Mouse (Mus musculus): ENCODE measurements at regions not wholly inside any gene's neighbourhood (a gene's known extent, or its start where the extent isn't known, plus 50 kb on each side); places are given as distances from the start of the nearest gene placed in this dataset.

DNA sequence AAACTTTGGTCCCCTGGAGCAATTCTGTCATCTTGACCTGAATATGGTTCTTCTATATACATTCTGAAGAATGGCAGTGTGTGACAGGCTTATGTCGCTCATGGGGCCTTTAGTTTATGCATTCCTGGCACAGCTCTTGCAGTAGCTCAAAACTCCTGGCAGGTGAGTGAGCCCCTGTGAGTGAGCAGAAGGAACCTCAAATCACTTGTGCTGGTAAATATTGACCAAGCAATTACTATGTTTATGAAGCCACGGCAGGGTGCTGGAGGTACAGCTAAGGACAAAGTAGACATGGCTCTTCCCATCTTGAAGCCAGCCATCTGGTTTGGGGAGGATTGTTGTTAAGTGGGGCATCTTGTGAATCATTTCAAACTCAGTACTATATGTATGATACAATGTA lies 79.1 kb upstream of the Klf9 start:
- DNase-seq (ENCODE audit: low spot score) (no peak), ATAC-seq (ENCODE audit: low FRiP score) (no peak)
- no peaks in the 10 kb centered on the region for H3K9me3 ChIP-seq (ENCODE audit: control insufficient read depth, low read length)
- H3K27me3 ChIP-seq (ENCODE audit: control insufficient read depth, insufficient read depth, low read length), result no peaks in the 10 kb centered on the region
- no peak overlapping the region for H3K9ac ChIP-seq
- 92% methylated on average over 2 of the region's 2 CpGs for WGBS
- H3K4me2 ChIP-seq (replicated peaks), result no peak overlapping the region
- no peaks in the 10 kb centered on the region for H3K36me3 ChIP-seq (replicated peaks; ENCODE audit: control insufficient read depth, insufficient read depth)
- H3K4me3 ChIP-seq (replicated peaks; ENCODE audit: low read length), result no peak overlapping the region
- no peak overlapping the region for H3K27ac ChIP-seq
- peaks cover 9% of the 10 kb centered on the region; the same call in 1 of the 2 replicates for H3K4me1 ChIP-seq (replicated peaks; ENCODE audit: control insufficient read depth, insufficient read depth, low read length)

- Histone ChIP-seq H3K9me3 (ENCODE audit: control insufficient read depth, low read length) (no peaks in the 10 kb centered on the region), H3K36me3 (replicated peaks; ENCODE audit: control insufficient read depth, insufficient read depth) (no peaks in the 10 kb centered on the region), H3K9ac (no peak overlapping the region), H3K27me3 (ENCODE audit: control insufficient read depth, insufficient read depth, low read length) (no peaks in the 10 kb centered on the region), H3K4me1 (replicated peaks; ENCODE audit: control insufficient read depth, insufficient read depth, low read length) (peaks cover 2% of the 10 kb centered on the region; the same call in 1 of the 2 replicates), H3K4me2 (replicated peaks) (no peak overlapping the region), H3K27ac (no peak overlapping the region), H3K4me3 (replicated peaks; ENCODE audit: low read length) (no peak overlapping the region)
- no peak for ATAC-seq (ENCODE audit: low FRiP score)
- DNase-seq (ENCODE audit: low spot score), result no peak
- 89% methylated on average over 5 of the region's 5 CpGs for WGBS
These were observed 78.2 kb upstream of the Klf9 start for GRCm38 (mm10) chr19:23062851-23063250.

DNA sequence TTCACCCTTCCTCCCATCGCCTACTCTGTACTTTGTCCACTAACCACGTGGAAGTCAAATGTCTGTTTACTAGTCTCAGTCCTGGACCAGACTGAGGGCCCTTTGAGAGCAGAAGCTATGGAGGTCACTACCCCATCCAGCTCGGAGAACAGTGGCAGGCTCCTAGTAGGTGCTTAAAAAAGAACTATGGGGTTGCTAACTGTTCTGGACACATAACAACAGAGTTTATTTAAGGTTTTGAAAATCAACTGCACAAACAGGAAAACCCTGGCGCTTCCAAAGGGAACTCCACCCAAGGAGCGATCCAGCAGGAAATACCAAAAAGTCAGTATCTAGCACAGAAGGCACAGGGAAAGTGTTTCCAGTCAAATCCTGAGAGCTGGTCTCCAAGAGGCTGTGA lies 75.5 kb upstream of the Klf9 start:
- ATAC-seq (ENCODE audit: low FRiP score) (no peak), DNase-seq (ENCODE audit: low spot score) (no peak)
- WGBS, result 74% methylated on average over 5 of the region's 5 CpGs
- Histone ChIP-seq H3K4me1 (replicated peaks; ENCODE audit: control insufficient read depth, insufficient read depth, low read length) (no peaks in the 10 kb centered on the region), H3K9ac (no peak overlapping the region), H3K36me3 (replicated peaks; ENCODE audit: control insufficient read depth, insufficient read depth) (no peaks in the 10 kb centered on the region), H3K9me3 (ENCODE audit: control insufficient read depth, low read length) (no peaks in the 10 kb centered on the region), H3K4me3 (replicated peaks; ENCODE audit: low read length) (no peak overlapping the region), H3K27ac (no peak overlapping the region), H3K4me2 (replicated peaks) (no peak overlapping the region), H3K27me3 (ENCODE audit: control insufficient read depth, insufficient read depth, low read length) (no peaks in the 10 kb centered on the region)

DNA sequence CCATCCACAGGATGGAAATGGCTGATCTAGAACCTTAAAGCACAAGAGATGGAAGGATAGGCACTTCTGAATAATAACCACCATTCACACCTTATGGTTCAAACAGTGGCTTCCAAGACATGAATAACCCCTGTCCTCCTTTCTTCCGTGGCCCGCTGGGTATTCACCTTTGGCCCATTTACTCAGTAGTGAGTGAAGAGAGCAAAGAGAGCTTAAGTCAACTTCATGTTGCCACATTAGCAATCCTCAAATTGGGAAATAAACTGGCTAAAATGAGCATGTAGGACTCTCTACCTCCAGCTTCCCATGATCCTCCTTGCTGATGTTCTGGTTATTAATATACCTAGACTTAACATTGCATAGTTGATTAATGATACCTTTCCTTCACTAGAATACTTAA lies 74.3 kb upstream of the Klf9 start:
- no peaks in the 10 kb centered on the region for H3K36me3 ChIP-seq (replicated peaks; ENCODE audit: control insufficient read depth, insufficient read depth)
- 95% methylated on average over 2 of the region's 2 CpGs for WGBS
- no peak overlapping the region for H3K4me3 ChIP-seq (replicated peaks; ENCODE audit: low read length)
- H3K9me3 ChIP-seq (ENCODE audit: control insufficient read depth, low read length), result no peaks in the 10 kb centered on the region
- no peaks in the 10 kb centered on the region for H3K27me3 ChIP-seq (ENCODE audit: control insufficient read depth, insufficient read depth, low read length)
- no peak for ATAC-seq (ENCODE audit: low FRiP score)
- H3K4me2 ChIP-seq (replicated peaks), result no peak overlapping the region
- no peaks in the 10 kb centered on the region for H3K4me1 ChIP-seq (replicated peaks; ENCODE audit: control insufficient read depth, insufficient read depth, low read length)
- no peak overlapping the region for H3K27ac ChIP-seq
- no peak for DNase-seq (ENCODE audit: low spot score)
- no peak overlapping the region for H3K9ac ChIP-seq

DNA sequence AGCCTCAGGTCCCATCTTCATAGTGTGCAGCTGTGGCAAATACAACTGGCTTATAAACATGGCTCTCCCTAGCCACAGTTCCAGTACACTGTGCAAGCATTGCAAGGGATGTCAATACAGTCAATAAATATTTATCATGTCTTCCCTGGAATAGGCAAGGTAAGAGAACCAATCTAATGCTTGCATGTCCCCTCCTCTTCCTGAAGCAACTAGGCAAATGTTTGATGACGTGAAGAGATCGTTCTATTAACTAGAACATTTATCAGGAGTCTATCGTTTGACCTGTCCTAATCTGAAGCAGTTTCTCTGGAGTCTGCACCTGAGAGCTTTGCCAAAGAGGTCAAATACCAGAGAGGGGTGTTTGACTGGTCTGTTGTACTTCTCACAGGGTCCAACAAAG lies 72.4 kb upstream of the Klf9 start:
- no peaks in the 10 kb centered on the region for H3K27me3 ChIP-seq (ENCODE audit: control insufficient read depth, insufficient read depth, low read length)
- no peak overlapping the region for H3K4me3 ChIP-seq (replicated peaks; ENCODE audit: low read length)
- H3K9ac ChIP-seq, result no peak overlapping the region
- no peak for DNase-seq (ENCODE audit: low spot score)
- WGBS, result 90% methylated on average over 3 of the region's 3 CpGs
- no peak overlapping the region for H3K4me2 ChIP-seq (replicated peaks)
- H3K4me1 ChIP-seq (replicated peaks; ENCODE audit: control insufficient read depth, insufficient read depth, low read length), result no peaks in the 10 kb centered on the region
- no peaks in the 10 kb centered on the region for H3K9me3 ChIP-seq (ENCODE audit: control insufficient read depth, low read length)
- H3K36me3 ChIP-seq (replicated peaks; ENCODE audit: control insufficient read depth, insufficient read depth), result no peaks in the 10 kb centered on the region
- ATAC-seq (ENCODE audit: low FRiP score), result no peak
- no peak overlapping the region for H3K27ac ChIP-seq

- Histone ChIP-seq H3K36me3 (replicated peaks; ENCODE audit: control insufficient read depth, insufficient read depth) (no peaks in the 10 kb centered on the region), H3K9ac (no peak overlapping the region), H3K4me3 (replicated peaks; ENCODE audit: low read length) (no peak overlapping the region), H3K9me3 (ENCODE audit: control insufficient read depth, low read length) (no peaks in the 10 kb centered on the region), H3K27me3 (ENCODE audit: control insufficient read depth, insufficient read depth, low read length) (no peaks in the 10 kb centered on the region), H3K27ac (no peak overlapping the region), H3K4me1 (replicated peaks; ENCODE audit: control insufficient read depth, insufficient read depth, low read length) (no peaks in the 10 kb centered on the region), H3K4me2 (replicated peaks) (no peak overlapping the region)
- DNase-seq (ENCODE audit: low spot score), result no peak
- no peak for ATAC-seq (ENCODE audit: low FRiP score)
- 91% methylated on average over 1 of the region's 1 CpGs for WGBS
These were observed 71.4 kb upstream of the Klf9 start for GRCm38 (mm10) chr19:23069656-23070055.

DNA sequence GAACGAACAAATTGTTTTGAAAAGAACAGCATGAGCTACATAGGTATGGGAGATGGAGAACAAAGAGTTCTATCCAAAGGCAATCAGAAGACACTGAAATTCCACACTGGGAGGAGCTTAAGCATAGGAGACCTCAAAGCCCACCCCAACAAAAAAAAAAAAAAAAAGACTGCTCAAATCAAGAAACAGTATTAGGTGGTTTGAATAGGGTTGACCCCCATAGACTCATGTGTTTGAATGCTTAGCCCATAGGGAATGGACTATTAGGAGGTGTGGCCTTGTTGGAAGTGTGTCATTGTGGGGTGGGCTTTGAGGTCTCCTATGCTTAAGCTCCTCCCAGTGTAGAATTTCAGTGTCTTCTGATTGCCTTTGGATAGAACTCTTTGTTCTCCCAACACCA lies 70.0 kb upstream of the Klf9 start:
- ATAC-seq (ENCODE audit: low FRiP score) (no peak), DNase-seq (ENCODE audit: low spot score) (no peak)
- 80% methylated on average over 1 of the region's 1 CpGs for WGBS
- Histone ChIP-seq H3K36me3 (replicated peaks; ENCODE audit: control insufficient read depth, insufficient read depth) (no peaks in the 10 kb centered on the region), H3K4me3 (replicated peaks; ENCODE audit: low read length) (no peak overlapping the region), H3K9ac (no peak overlapping the region), H3K9me3 (ENCODE audit: control insufficient read depth, low read length) (no peaks in the 10 kb centered on the region), H3K27me3 (ENCODE audit: control insufficient read depth, insufficient read depth, low read length) (no peaks in the 10 kb centered on the region), H3K27ac (no peak overlapping the region), H3K4me1 (replicated peaks; ENCODE audit: control insufficient read depth, insufficient read depth, low read length) (no peaks in the 10 kb centered on the region), H3K4me2 (replicated peaks) (no peak overlapping the region)

GRCm38 (mm10) chr19:23074602-23075570 lies 66.1 kb upstream of the Klf9 start:
- no peak for DNase-seq (ENCODE audit: low spot score)
- Histone ChIP-seq H3K4me1 (replicated peaks; ENCODE audit: control insufficient read depth, insufficient read depth, low read length) (no peaks in the 10 kb centered on the region), H3K9ac (no peak overlapping the region), H3K27me3 (ENCODE audit: control insufficient read depth, insufficient read depth, low read length) (no peaks in the 10 kb centered on the region), H3K27ac (no peak overlapping the region), H3K9me3 (ENCODE audit: control insufficient read depth, low read length) (no peaks in the 10 kb centered on the region), H3K4me2 (replicated peaks) (no peak overlapping the region), H3K36me3 (replicated peaks; ENCODE audit: control insufficient read depth, insufficient read depth) (no peaks in the 10 kb centered on the region), H3K4me3 (replicated peaks; ENCODE audit: low read length) (no peak overlapping the region)
- ATAC-seq (ENCODE audit: low FRiP score), result no peak
- 84% methylated on average over 14 of the region's 14 CpGs for WGBS

DNA sequence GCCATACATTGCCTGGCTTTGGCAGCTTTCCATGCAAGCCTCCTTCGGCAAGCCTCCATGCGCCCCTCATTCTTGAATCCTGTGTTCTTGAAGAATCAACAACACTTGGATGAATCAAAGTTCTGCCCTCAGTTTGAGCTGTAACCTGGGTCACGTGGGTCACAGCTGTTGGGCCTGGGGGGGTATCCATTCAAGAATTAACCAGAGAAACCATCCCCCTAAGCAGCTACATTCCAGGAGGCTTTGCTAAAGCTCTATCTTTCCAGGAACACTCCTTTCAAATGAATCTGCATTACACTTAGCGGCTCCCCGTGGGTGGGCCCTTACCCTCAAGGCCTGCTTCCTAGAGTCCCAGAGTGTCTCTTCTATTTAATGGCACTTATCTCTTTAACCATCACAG lies 65.2 kb upstream of the Klf9 start:
- H3K4me2 ChIP-seq (replicated peaks), result no peak overlapping the region
- H3K9me3 ChIP-seq (ENCODE audit: control insufficient read depth, low read length), result no peaks in the 10 kb centered on the region
- no peaks in the 10 kb centered on the region for H3K4me1 ChIP-seq (replicated peaks; ENCODE audit: control insufficient read depth, insufficient read depth, low read length)
- no peak overlapping the region for H3K9ac ChIP-seq
- ATAC-seq (ENCODE audit: low FRiP score), result no peak
- H3K27ac ChIP-seq, result no peak overlapping the region
- H3K4me3 ChIP-seq (replicated peaks; ENCODE audit: low read length), result no peak overlapping the region
- H3K36me3 ChIP-seq (replicated peaks; ENCODE audit: control insufficient read depth, insufficient read depth), result no peaks in the 10 kb centered on the region
- no peaks in the 10 kb centered on the region for H3K27me3 ChIP-seq (ENCODE audit: control insufficient read depth, insufficient read depth, low read length)
- no peak for DNase-seq (ENCODE audit: low spot score)
- WGBS, result 36% methylated on average over 5 of the region's 5 CpGs

Measured in hindbrain, embryonic 14.5 days (tissue).